11 mouse cellular contexts compared by ENCODE assay signal in genomic region chr11:72952226-72952625, GRCm38 (mm10). TPM values are rescaled to one million over a fixed set of nuclear protein-coding genes. Genes with fewer than 3 reads are reported as not detected.
DNase-seq lines count a peak whose midpoint lies in the region; ATAC-seq lines count a peak whose summit lies in the region.
"Had no signal": no experiment of that assay in that cellular context is flagged by ENCODE, and none has a peak within 500 bp of the region (broad histone marks: within the 10 kb centered on the region; RNA-seq: fewer than 3 reads in every experiment).

No protein-coding gene starts in this region.

- no peaks in the 10 kb centered on the region for H3K36me3 ChIP-seq in heart, embryonic 10.5 days
- no peaks in the 10 kb centered on the region for H3K36me3 ChIP-seq in neural tube, embryonic 15.5 days
- H3K36me3 ChIP-seq: embryonic facial prominence, embryonic 12.5 days; midbrain, embryonic 15.5 days had no signal

- peaks cover 15% of the 10 kb centered on the region; the same call in 1 of the 2 replicates for H3K27me3 ChIP-seq in heart, embryonic 10.5 days (ENCODE audit: insufficient read depth, poor library complexity, severe bottlenecking)
- no peaks in the 10 kb centered on the region for H3K27me3 ChIP-seq in neural tube, embryonic 15.5 days (replicated peaks)
- H3K27me3 ChIP-seq: embryonic facial prominence, embryonic 12.5 days; midbrain, embryonic 15.5 days had no signal

- WGBS in heart, embryonic 10.5 days: 61% methylated on average over 3 of the region's 3 CpGs
- 63% methylated on average over 3 of the region's 3 CpGs for WGBS in neural tube, embryonic 15.5 days

- H3K9ac ChIP-seq in neural tube, embryonic 15.5 days (replicated peaks): no peak overlapping the region
- H3K9ac ChIP-seq: embryonic facial prominence, embryonic 12.5 days; midbrain, embryonic 15.5 days had no signal

- H3K27ac ChIP-seq in heart, embryonic 10.5 days: peak overlapping the region; percentile 72; the same call in 1 of the 2 replicates
- H3K27ac ChIP-seq in neural tube, embryonic 15.5 days (replicated peaks): no peak overlapping the region
- H3K27ac ChIP-seq: embryonic facial prominence, embryonic 12.5 days; midbrain, embryonic 15.5 days had no signal

- no peaks in the 10 kb centered on the region for H3K9me3 ChIP-seq in heart, embryonic 10.5 days
- H3K9me3 ChIP-seq in neural tube, embryonic 15.5 days (replicated peaks): no peaks in the 10 kb centered on the region
- H3K9me3 ChIP-seq: midbrain, embryonic 15.5 days had no signal

- no peak overlapping the region for H3K4me3 ChIP-seq in heart, embryonic 10.5 days
- H3K4me3 ChIP-seq in neural tube, embryonic 15.5 days (replicated peaks): no peak overlapping the region
- H3K4me3 ChIP-seq: embryonic facial prominence, embryonic 12.5 days; midbrain, embryonic 15.5 days had no signal

- peak; percentile 39 for DNase-seq in adrenal gland, adult 2 months
- DNase-seq in adrenal gland, adult 18-20 months (ENCODE audit: low spot score in 2 of 2): no peak
- no peak for DNase-seq in heart, embryonic 10.5 days (ENCODE audit: low spot score)
- peak; percentile 66 for DNase-seq in kidney, adult 9 months
- DNase-seq in lung, postnatal 14 days: peak; percentile 69
- DNase-seq in left cerebral cortex, adult 8-10 months (ENCODE audit: low spot score in 2 of 2): no peak
- no peak for DNase-seq in cerebellum, adult 8-10 months

- H3K4me2 ChIP-seq in neural tube, embryonic 15.5 days: no peak overlapping the region
- H3K4me2 ChIP-seq: embryonic facial prominence, embryonic 12.5 days; midbrain, embryonic 15.5 days had no signal

- ATAC-seq in neural tube, embryonic 15.5 days (ENCODE audit: low FRiP score): no peak
- ATAC-seq: inflammation-experienced regulatory T-cells, adult 6 months; midbrain, embryonic 15.5 days had no signal

- peaks cover 56% of the 10 kb centered on the region for H3K4me1 ChIP-seq in heart, embryonic 10.5 days
- no peaks in the 10 kb centered on the region for H3K4me1 ChIP-seq in neural tube, embryonic 15.5 days
- H3K4me1 ChIP-seq: midbrain, embryonic 15.5 days had no signal

RNA-seq across cellular contexts. Expression of gene Atp2a3, which starts 8.7 kb away (rescaled TPM):
- 10 to 100 TPM in 1 of 2 experiments, 1 to 10 TPM in 1; 7.2 to 11.6 TPM for total RNA-seq in adrenal gland, adult 2 months (2021)
- polyA plus RNA-seq in adrenal gland, adult 2 months (2012; rRNA removed): 11.3 and 11.9 TPM in 2 replicates
- 10 to 100 TPM in 1 of 2 experiments, 1 to 10 TPM in 1; 8.6 to 10.2 TPM for total RNA-seq in adrenal gland, adult 18-20 months (2021)
- polyA plus RNA-seq in heart, embryonic 10.5 days (2016; fragmentation: Nextera tagmentation; extraction: Ambion mirVana): 3.4 and 4.1 TPM in 2 replicates
- 1 to 10 TPM; 6.5 to 8.0 (median 7.1) TPM for total RNA-seq in left cerebral cortex, adult 8-10 months (2022)
- 0.75 and 12.6 TPM in 2 replicates for polyA plus RNA-seq in neural tube, embryonic 15.5 days (2015; fragmentation: Nextera tagmentation; extraction: Ambion mirVana)

RNA-seq across cellular contexts. Expression of gene P2rx1, which starts 46.7 kb away (rescaled TPM):
- total RNA-seq in adrenal gland, adult 2 months (2021): under 1 TPM; 0.40 to 0.55 TPM
- polyA plus RNA-seq in adrenal gland, adult 2 months (2012; rRNA removed): 0.85 and 1.0 TPM in 2 replicates
- total RNA-seq in adrenal gland, adult 18-20 months (2021): under 1 TPM; 0.56 to 0.83 TPM
- polyA plus RNA-seq in heart, embryonic 10.5 days (2016; fragmentation: Nextera tagmentation; extraction: Ambion mirVana): 2.6 and 4.8 TPM in 2 replicates
- under 1 TPM; 0.21 to 0.89 (median 0.41) TPM for total RNA-seq in left cerebral cortex, adult 8-10 months (2022)
- 0.47 and 3.3 TPM in 2 replicates for polyA plus RNA-seq in neural tube, embryonic 15.5 days (2015; fragmentation: Nextera tagmentation; extraction: Ambion mirVana)
- polyA plus RNA-seq: inflammation-experienced regulatory T-cells, adult 6 months had no signal

Comparison
In these comparisons a context has a peak if more than half of its experiments do, and no peak if none do; other contexts are left out.
1. DNase-seq: peak in adrenal gland, adult 2 months (single experiment), kidney, adult 9 months (single experiment) and lung, postnatal 14 days (single experiment); none in adrenal gland, adult 18-20 months (0 of 2), heart, embryonic 10.5 days (single experiment), left cerebral cortex, adult 8-10 months (0 of 2) and cerebellum, adult 8-10 months (single experiment).